Mouse (Mus musculus) heart, embryonic 11.5 days (tissue): ENCODE data around the gene Ppfibp1. TPM values are rescaled to one million over a fixed set of nuclear protein-coding genes. Genes with fewer than 3 reads are reported as not detected.
A peak's percentile ranks its signal among the peaks of the same experiment; 100 is the strongest.
"Not testable (repeated sequence)": the region's sequence is repeated elsewhere in the genome, so short reads cannot be mapped to it uniquely, and the experiment has no call there.

Experiments used
- ATAC-seq: fragments of 200-750 bp; cut with Nextera tagmentation; replicated peaks from 2 replicates; pipeline ENCODE4 v1.8.0; 2017; ENCODE audit warnings: moderate library complexity; ENCODE audit not compliant: insufficient number of reproducible peaks, low FRiP score, low TSS enrichment
- H3K27ac ChIP-seq: fragments of 300-500 bp; sonication (generic); 2 replicates; pipeline ENCODE4 v1.5.1; 2014; ENCODE audit warnings: mild to moderate bottlenecking, low read depth, low read length
- H3K27me3 ChIP-seq: fragments of 300-500 bp; sonication (generic); 2 replicates; pipeline ENCODE4 v1.6.1; 2014; ENCODE audit warnings: mild to moderate bottlenecking, low read length, mixed read lengths; ENCODE audit not compliant: control insufficient read depth, insufficient read depth
- H3K36me3 ChIP-seq: fragments of 300-500 bp; sonication (generic); 2 replicates; pipeline ENCODE4 v1.6.1; 2014; ENCODE audit warnings: mild to moderate bottlenecking, low read length, moderate library complexity, mixed read lengths; ENCODE audit not compliant: control insufficient read depth, insufficient read depth
- H3K4me1 ChIP-seq: fragments of 300-500 bp; sonication (generic); 2 replicates; pipeline ENCODE4 v1.6.1; 2014; ENCODE audit warnings: low read length; ENCODE audit not compliant: control insufficient read depth, insufficient read depth
- H3K4me2 ChIP-seq: fragments of 300-500 bp; sonication (generic); 2 replicates; pipeline ENCODE4 v1.6.1; 2014; ENCODE audit warnings: mild to moderate bottlenecking, moderate library complexity
- H3K4me3 ChIP-seq: fragments of 300-500 bp; sonication (generic); 2 replicates; pipeline ENCODE4 v1.5.1; 2014; ENCODE audit warnings: low read depth, low read length
- H3K9ac ChIP-seq: fragments of 300-500 bp; sonication (generic); 2 replicates; pipeline ENCODE4 v1.6.1; 2014; ENCODE audit warnings: mild to moderate bottlenecking, low read depth, low read length, moderate library complexity
- H3K9me3 ChIP-seq: fragments of 300-500 bp; sonication (generic); replicated peaks from 2 replicates; pipeline ENCODE4 v1.6.1; 2016; ENCODE audit warnings: low read length; ENCODE audit not compliant: control insufficient read depth
- WGBS: fragments of 180-500 bp; shearing (Covaris S2); extraction: QIAGEN DNeasy Blood & Tissue Kit; methylation state at CpG from one replicate; pipeline ENCODE4 v1.1.7; 2014; ENCODE audit not compliant: insufficient replicate concordance; 5-methylcytosine and 5-hydroxymethylcytosine counted together
- polyA plus RNA-seq: library from polyadenylated mRNA; unstranded; fragments of >200 nt; fragmentation: Nextera tagmentation; extraction: Ambion mirVana; gene quantifications from 2 replicates; pipeline ENCODE4 v1.2.1, GENCODE M21; 2014

Gene Ppfibp1
- polyA plus RNA-seq, 1 experiment from 2014 or later, result 78.0 TPM

DNA sequence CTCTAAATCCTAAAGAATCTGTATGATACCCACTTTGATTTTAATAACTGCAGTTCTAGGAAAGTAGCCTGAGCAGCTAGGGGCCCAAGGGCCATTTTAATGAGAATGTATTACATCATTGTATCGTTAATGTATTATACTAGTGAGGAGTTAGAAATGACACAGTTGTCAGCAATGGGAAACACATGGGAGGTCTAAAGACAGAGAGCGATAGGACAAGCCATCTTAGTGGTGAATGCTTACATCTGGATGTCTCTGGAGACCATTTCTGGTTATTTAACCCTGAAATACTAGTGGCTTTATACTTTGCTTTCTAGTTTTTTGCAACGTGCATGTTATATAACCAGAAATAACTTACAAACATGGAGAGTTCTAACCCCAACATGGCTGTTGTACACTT, 36.4 kb upstream of the Ppfibp1 start:
- no peak for ATAC-seq
- no peak overlapping the region for H3K4me2 ChIP-seq
- no peaks in the 10 kb centered on the region for H3K27me3 ChIP-seq
- peaks cover 8% of the 10 kb centered on the region; the same call in 1 of the 2 replicates for H3K4me1 ChIP-seq
- no peak overlapping the region for H3K9ac ChIP-seq
- no peak overlapping the region for H3K4me3 ChIP-seq
- no peaks in the 10 kb centered on the region for H3K9me3 ChIP-seq
- WGBS, result 77% methylated on average over 3 of the region's 3 CpGs
- no peak overlapping the region for H3K27ac ChIP-seq
- H3K36me3 ChIP-seq, result no peaks in the 10 kb centered on the region

DNA sequence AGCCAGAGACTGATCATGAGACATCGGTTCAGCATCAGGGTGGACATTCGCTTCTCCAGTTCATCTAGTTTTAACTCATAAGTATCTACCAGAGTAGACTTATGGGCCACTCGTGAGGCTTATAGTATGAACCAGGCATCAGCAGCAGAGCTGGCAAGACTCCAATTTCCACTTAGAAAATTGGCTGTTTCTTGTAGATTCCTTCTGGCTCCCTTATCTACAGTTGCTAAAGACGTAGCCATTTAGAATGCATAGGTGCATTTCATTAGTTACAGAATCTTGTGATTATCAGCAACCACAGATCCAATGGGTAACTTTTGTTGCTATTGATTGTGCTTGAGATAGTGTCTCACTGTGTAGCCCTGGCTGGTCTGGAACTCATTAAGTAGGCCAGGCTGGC, 35.5 kb upstream of the Ppfibp1 start:
- no peak overlapping the region for H3K9ac ChIP-seq
- 58% methylated on average over 4 of the region's 4 CpGs for WGBS
- H3K9me3 ChIP-seq, result no peaks in the 10 kb centered on the region
- no peak overlapping the region for H3K4me2 ChIP-seq
- no peak overlapping the region for H3K27ac ChIP-seq
- no peak for ATAC-seq
- no peak overlapping the region for H3K4me3 ChIP-seq
- H3K4me1 ChIP-seq, result peaks cover 8% of the 10 kb centered on the region; the same call in 1 of the 2 replicates
- H3K36me3 ChIP-seq, result no peaks in the 10 kb centered on the region
- no peaks in the 10 kb centered on the region for H3K27me3 ChIP-seq

DNA sequence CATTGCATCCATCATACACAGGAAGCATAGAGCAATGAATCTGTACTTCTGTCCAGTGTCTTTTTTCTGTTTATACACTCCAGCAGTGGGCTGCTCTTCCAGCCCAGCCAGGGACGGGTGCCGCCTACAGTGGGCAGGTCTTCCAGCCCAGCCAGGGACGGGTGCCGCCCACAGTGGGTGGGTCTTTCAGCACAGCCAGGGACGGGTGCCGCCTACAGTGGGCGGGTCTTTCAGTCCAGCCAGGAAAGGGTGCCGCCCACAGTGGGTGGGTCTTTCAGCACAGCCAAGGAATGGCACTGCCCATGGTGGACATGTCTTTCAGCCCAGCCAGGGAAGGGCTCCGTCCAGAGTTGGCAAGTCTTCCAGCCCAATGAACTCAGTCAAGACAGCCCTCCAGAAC, 33.1 kb upstream of the Ppfibp1 start:
- H3K9me3 ChIP-seq, result no peaks in the 10 kb centered on the region
- no peaks in the 10 kb centered on the region for H3K36me3 ChIP-seq
- H3K4me3 ChIP-seq, result no peak overlapping the region
- H3K4me1 ChIP-seq, result peaks cover 8% of the 10 kb centered on the region; the same call in 1 of the 2 replicates
- H3K27ac ChIP-seq, result no peak overlapping the region
- H3K27me3 ChIP-seq, result no peaks in the 10 kb centered on the region
- H3K9ac ChIP-seq, result no peak overlapping the region
- WGBS, result 97% methylated on average over 9 of the region's 9 CpGs
- peak; percentile 68 for ATAC-seq
- no peak overlapping the region for H3K4me2 ChIP-seq

DNA sequence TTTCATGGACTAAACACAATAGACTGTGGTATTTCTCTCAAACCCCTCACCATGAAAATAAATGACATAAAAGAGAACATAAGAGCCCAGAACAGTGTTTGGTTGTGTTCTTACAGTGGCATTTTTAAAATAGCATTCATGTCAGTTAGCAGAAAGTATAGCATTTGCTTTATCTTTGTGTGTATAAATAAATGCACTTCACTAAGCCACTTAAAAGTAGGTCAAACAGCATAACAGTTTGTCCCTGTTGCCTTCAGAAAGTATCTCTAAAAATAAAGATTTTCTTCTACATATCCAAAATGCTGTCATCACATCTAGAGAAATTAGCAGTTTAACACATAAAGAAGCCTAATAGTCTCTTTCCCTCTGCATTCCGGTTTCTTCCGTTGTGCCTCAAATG, 30.9 kb upstream of the Ppfibp1 start:
- 89% methylated on average over 2 of the region's 2 CpGs for WGBS
- no peaks in the 10 kb centered on the region for H3K9me3 ChIP-seq
- no peak for ATAC-seq
- H3K27ac ChIP-seq, result no peak overlapping the region
- H3K9ac ChIP-seq, result no peak overlapping the region
- H3K4me2 ChIP-seq, result no peak overlapping the region
- no peaks in the 10 kb centered on the region for H3K27me3 ChIP-seq
- peaks cover 7% of the 10 kb centered on the region; the same call in 1 of the 2 replicates for H3K4me1 ChIP-seq
- no peaks in the 10 kb centered on the region for H3K36me3 ChIP-seq
- H3K4me3 ChIP-seq, result no peak overlapping the region

DNA sequence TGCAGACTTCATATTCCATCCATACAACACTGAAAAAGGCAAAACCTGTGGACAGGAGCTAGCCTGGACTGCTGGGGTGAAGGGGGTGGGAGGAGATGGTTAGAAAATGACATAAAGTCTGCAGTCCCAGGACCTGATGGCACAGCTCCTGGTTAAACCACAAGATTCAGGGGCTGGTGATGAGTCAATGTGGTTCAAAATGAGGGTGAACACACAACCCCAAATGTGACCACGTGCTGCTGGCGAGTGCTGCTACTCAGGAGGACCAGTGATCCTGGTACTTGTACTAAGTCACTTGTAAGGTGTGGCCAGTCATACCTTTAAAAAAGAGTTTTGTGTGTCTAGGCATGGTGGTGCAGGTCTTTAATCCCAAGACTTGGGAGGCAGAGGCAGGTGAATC, 25.1 kb upstream of the Ppfibp1 start:
- no peak for ATAC-seq
- 87% methylated on average over 2 of the region's 2 CpGs for WGBS

DNA sequence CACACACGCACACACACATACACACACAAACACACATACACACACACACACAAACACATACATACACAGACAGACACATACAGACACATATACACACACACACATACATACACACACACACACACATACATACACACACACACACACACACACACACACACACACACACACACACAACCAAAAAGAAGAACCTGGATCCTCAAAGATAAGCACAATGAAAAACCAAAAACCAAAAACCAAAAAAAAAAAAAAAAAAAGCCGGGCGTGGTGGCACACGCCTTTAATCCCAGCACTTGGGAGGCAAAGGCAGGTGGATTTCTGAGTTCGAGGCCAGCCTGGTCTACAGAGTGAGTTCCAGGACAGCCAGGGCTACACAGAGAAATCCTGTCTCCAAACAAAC, 23.9 kb upstream of the Ppfibp1 start:
- not testable (repeated sequence) for H3K27ac ChIP-seq, H3K4me1 ChIP-seq, H3K9me3 ChIP-seq, H3K9ac ChIP-seq, H3K36me3 ChIP-seq, H3K27me3 ChIP-seq, H3K4me3 ChIP-seq, ATAC-seq, H3K4me2 ChIP-seq
- WGBS, result 92% methylated on average over 2 of the region's 5 CpGs

More for the DNA sequence above, 25.1 kb upstream of the Ppfibp1 start:
- Histone ChIP-seq H3K4me3 (no peak overlapping the region), H3K4me2 (no peak overlapping the region), H3K4me1 (no peaks in the 10 kb centered on the region), H3K27me3 (no peaks in the 10 kb centered on the region), H3K36me3 (no peaks in the 10 kb centered on the region), H3K27ac (no peak overlapping the region), H3K9ac (no peak overlapping the region), H3K9me3 (no peaks in the 10 kb centered on the region)

DNA sequence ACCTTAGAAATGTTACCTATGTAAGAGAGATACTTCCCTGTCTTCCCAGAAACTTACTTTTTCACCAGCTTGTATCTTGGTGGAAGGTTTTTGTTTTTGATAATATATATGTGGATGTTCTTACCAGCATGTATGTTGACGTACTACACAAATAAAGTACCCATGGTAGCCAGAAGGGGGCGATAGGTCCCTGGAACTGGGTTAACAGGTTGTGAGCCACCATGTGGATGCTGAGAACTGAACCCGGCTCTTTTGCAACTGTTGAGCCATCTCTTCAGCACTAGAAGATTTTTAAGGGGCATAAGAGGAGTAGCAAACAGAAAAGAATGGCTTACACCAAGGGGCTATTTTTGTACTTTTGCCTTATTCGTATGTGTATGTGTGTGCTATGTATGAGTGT, 22.6 kb upstream of the Ppfibp1 start:
- Histone ChIP-seq H3K4me1 (no peaks in the 10 kb centered on the region), H3K9ac (no peak overlapping the region), H3K9me3 (no peaks in the 10 kb centered on the region), H3K27ac (no peak overlapping the region), H3K4me3 (no peak overlapping the region), H3K4me2 (no peak overlapping the region), H3K27me3 (no peaks in the 10 kb centered on the region), H3K36me3 (no peaks in the 10 kb centered on the region)
- 84% methylated on average over 4 of the region's 4 CpGs for WGBS
- ATAC-seq, result no peak

DNA sequence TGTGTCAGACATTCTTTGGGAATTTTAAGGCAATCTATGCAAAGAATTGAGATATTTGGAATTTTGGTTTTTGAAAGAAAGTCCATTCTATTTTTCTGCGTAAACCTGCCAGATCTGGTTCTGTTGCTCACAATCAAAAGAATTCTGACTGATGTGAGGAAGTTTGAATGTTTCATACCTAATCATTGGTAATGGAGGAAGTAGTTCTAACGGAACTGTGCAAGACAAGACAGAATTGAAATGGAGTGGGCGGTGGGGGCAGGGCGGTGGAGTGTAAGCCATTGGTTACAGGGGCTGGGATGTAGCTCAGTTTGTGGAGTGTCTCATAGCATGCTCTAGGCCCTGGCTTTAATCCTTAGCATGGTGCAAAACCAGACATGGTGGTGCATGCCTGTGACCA, 16.3 kb upstream of the Ppfibp1 start:
- no peak overlapping the region for H3K4me3 ChIP-seq
- H3K4me2 ChIP-seq, result no peak overlapping the region
- H3K9me3 ChIP-seq, result peaks cover 2% of the 10 kb centered on the region
- H3K4me1 ChIP-seq, result no peaks in the 10 kb centered on the region; the same call in 1 of the 2 replicates
- no peak overlapping the region for H3K27ac ChIP-seq
- ATAC-seq, result no peak
- 80% methylated on average over 4 of the region's 4 CpGs for WGBS
- no peaks in the 10 kb centered on the region for H3K27me3 ChIP-seq
- no peaks in the 10 kb centered on the region for H3K36me3 ChIP-seq
- no peak overlapping the region for H3K9ac ChIP-seq

DNA sequence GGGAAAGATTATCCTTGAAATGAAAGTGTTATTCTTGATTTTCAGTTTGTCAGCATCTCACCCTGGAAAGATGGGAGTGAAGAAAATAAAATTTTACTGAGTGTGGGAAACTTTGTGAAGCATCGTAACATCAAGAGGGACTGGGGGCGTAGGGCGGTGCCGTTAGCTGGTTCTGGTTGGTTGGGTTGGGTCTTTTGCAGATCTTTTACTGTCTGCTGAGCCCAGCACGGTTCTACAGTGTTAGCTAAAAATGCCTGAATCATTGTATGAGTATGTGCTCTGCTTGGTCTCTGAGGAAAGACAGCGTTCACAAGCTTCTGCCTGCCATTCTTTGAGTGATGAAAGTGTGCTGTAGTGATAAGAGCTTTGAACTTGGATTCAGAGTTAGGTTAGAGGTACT, 13.9 kb upstream of the Ppfibp1 start:
- peak overlapping the region; percentile 41; the same call in 1 of the 2 replicates for H3K27ac ChIP-seq
- 66% methylated on average over 6 of the region's 6 CpGs for WGBS
- no peak overlapping the region for H3K4me2 ChIP-seq
- no peak for ATAC-seq
- H3K36me3 ChIP-seq, result no peaks in the 10 kb centered on the region
- peaks cover 3% of the 10 kb centered on the region for H3K9me3 ChIP-seq
- H3K4me1 ChIP-seq, result peaks cover 14% of the 10 kb centered on the region; the same call in 1 of the 2 replicates
- no peak overlapping the region for H3K4me3 ChIP-seq
- no peak overlapping the region for H3K9ac ChIP-seq
- H3K27me3 ChIP-seq, result no peaks in the 10 kb centered on the region
